Mouse (Mus musculus) bone marrow macrophage, adult 2 months (primary cell): ENCODE measurements around the gene Nav2. TPM values are rescaled to one million over a fixed set of nuclear protein-coding genes. Genes with fewer than 3 reads are reported as not detected.

Source experiments
- H3K27ac ChIP-seq: 2 replicates; pipeline ENCODE4 v1.5.1; 2012; ENCODE audit warnings: low read depth, low read length; ENCODE audit not compliant: insufficient read depth
- H3K4me1 ChIP-seq: 2 replicates; pipeline ENCODE4 v1.6.1; 2012; ENCODE audit warnings: low read length; ENCODE audit not compliant: control insufficient read depth, insufficient read depth
- H3K4me3 ChIP-seq: 2 replicates; pipeline ENCODE4 v1.5.1; 2012; ENCODE audit warnings: mild to moderate bottlenecking, low read length, moderate library complexity; ENCODE audit not compliant: insufficient read depth
- CTCF ChIP-seq: IDR thresholded peaks from 2 replicates; pipeline ENCODE4 v1.5.1; 2012; ENCODE audit warnings: low read depth, mild to moderate bottlenecking, low read length, moderate library complexity
- POLR2A ChIP-seq: IDR thresholded peaks from 2 replicates; pipeline ENCODE4 v1.6.1; 2012; ENCODE audit warnings: mild to moderate bottlenecking, low read depth, low read length, borderline replicate concordance
- polyA plus RNA-seq: library from polyadenylated mRNA; stranded (reverse); fragments of >200 nt; gene quantifications from 2 replicates; pipeline ENCODE4 v1.2.4, GENCODE M21; 2012; ENCODE audit not compliant: missing spikeins, insufficient read depth, insufficient read length

Gene Nav2
- polyA plus RNA-seq, 1 experiment = 22.2 TPM

DNA sequence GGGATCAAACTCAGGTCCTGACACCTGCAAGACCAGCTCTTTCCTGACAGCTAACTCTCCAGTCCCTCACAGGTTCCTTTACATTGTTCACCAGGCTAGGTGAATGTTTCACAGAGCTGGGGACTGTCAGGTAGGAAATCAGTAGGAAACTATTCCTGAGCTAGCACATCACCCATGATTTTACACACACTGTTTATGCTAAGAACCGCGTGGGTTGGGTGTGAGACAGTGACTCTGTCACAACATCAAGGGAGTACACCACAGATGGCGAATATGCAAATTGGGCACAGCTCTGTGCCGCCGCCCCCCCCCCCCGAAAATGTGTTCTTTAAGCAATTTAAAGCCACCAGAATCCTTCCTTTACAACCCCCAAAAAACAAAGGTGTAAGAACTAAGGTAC is 586.1 kb downstream of the Nav2 start:
- no peak for TF ChIP-seq CTCF
- TF ChIP-seq POLR2A = no peak
- no peak overlapping the region for H3K27ac ChIP-seq
- H3K4me3 ChIP-seq = no peak overlapping the region
- no peaks in the 10 kb centered on the region for H3K4me1 ChIP-seq

- TF ChIP-seq POLR2A (no peak), CTCF (no peak)
- Histone ChIP-seq H3K4me3 (no peak overlapping the region), H3K4me1 (no peaks in the 10 kb centered on the region), H3K27ac (no peak overlapping the region)
Observed at GRCm38 (mm10) chr7:49496111-49496510, 587.6 kb downstream of the Nav2 start.

- Histone ChIP-seq H3K27ac (no peak overlapping the region), H3K4me1 (no peaks in the 10 kb centered on the region), H3K4me3 (no peak overlapping the region)
- no peak for TF ChIP-seq CTCF
Observed at GRCm38 (mm10) chr7:49496766-49497425, 588.4 kb downstream of the Nav2 start.

DNA sequence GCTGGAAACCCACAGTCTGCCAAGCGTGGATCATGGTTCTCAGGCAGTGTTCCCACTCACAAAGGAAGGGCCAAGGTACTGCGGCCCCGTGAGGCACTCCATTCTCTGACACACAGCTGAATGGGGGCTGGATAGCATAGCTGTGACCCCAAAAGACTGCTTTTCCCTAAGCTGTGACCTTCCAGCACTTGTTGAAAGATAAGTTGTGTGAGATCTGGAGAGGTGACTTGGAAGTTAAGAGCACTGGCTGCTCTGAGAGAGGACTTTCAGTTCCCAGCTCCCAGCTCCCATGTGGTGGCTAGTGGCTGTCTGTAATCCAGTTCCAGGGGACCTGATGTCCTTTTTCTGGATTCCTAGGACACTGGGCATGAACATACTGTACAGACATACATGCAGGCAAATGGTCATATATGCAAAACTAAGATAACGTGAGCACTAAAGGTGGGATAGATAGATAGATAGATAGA is 588.9 kb downstream of the Nav2 start:
- Histone ChIP-seq H3K27ac (no peak overlapping the region), H3K4me3 (no peak overlapping the region), H3K4me1 (no peaks in the 10 kb centered on the region)
- no peak for TF ChIP-seq POLR2A

DNA sequence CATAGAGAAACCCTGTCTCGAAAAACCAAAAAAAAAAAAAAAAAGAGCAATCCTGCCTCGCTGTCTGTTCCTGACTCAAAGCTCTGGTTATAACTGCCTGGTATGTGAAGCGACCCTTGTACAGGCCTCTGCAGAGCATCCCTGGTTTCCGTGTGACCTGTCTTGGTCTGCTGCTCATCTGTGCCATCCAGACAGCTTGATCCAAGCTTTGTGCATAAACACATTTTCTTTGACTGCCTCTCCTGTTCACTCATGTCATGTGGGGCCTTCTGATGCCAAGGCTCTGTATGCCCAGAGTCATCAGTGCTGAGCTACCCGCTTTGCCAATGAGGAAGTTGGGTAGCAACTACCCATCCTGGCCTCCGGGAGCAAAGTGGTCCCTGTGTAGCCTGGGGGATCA is 591.1 kb downstream of the Nav2 start:
- Histone ChIP-seq H3K4me1 (no peaks in the 10 kb centered on the region), H3K4me3 (no peak overlapping the region), H3K27ac (no peak overlapping the region)
- no peak for TF ChIP-seq CTCF
- TF ChIP-seq POLR2A = no peak

DNA sequence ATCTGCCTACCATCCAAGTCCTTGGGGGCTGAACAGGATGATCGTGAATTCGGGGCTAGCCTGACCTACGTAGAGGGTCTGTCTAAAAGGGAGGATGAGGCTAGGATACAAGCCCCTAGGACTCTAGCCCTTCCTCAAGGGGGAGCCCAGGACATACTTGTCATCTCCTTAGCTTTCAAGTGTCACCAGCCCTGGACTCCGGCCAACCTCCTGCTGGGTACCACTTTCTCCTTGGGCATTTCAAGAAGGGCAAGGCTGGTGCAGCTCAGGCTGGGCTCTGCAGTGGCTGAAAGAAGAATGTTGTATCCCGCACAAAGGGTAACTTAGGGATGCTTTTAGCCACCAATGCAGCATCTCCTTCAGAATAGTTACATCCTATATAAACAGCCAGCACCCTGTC is 592.4 kb downstream of the Nav2 start:
- Histone ChIP-seq H3K4me1 (no peaks in the 10 kb centered on the region), H3K4me3 (no peak overlapping the region), H3K27ac (no peak overlapping the region)
- TF ChIP-seq POLR2A (no peak), CTCF (no peak)

GRCm38 (mm10) chr7:49503419-49503818 is 594.9 kb downstream of the Nav2 start:
- Histone ChIP-seq H3K4me3 (no peak overlapping the region), H3K4me1 (peaks cover 2% of the 10 kb centered on the region; the same call in 1 of the 2 replicates), H3K27ac (no peak overlapping the region)
- TF ChIP-seq POLR2A (no peak), CTCF (no peak)

DNA sequence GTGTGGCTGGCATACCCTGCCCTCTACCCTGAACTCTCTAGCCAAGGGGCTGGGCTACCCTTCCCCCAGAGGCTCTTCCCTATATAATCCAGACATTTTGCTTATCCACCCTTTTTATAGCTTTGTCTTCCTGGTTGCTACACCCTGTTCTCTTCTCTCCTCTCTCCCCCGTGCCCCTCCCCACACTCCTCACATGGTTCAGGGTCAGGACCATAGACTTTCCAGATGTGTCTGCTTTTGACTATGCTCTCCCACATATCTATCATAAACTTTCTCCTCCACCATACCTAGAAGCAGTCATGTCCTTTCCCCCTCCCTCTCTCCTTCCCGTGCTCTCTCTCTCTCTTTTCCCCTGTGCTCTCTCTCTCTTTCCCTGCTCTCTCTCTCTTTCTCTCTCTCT is 595.4 kb downstream of the Nav2 start:
- Histone ChIP-seq H3K4me3 (no peak overlapping the region), H3K4me1 (peaks cover 6% of the 10 kb centered on the region; the same call in 1 of the 2 replicates), H3K27ac (no peak overlapping the region)
- TF ChIP-seq CTCF = no peak
- no peak for TF ChIP-seq POLR2A

DNA sequence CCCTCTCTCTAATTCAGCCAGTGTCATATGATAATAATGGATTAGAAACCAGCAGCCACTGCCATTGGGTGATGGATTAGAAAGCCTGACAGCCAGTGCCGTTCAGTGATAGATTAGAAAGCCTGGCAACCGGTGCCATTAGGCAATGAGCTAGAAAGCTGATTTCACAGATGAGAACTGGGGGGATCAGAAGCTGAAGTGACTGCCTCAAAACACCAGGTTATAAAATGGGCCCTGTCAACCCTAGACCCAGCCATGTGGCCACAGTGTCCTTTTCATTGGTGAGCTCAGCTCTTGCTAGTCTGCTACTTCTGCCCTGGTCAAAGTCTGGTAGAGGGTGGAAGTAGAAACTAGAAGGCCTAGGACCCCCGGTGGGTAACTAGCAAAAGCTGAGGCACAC is 595.8 kb downstream of the Nav2 start:
- H3K4me3 ChIP-seq = no peak overlapping the region
- H3K27ac ChIP-seq = no peak overlapping the region
- H3K4me1 ChIP-seq = peaks cover 6% of the 10 kb centered on the region; the same call in 1 of the 2 replicates
- TF ChIP-seq POLR2A (no peak), CTCF (no peak)

DNA sequence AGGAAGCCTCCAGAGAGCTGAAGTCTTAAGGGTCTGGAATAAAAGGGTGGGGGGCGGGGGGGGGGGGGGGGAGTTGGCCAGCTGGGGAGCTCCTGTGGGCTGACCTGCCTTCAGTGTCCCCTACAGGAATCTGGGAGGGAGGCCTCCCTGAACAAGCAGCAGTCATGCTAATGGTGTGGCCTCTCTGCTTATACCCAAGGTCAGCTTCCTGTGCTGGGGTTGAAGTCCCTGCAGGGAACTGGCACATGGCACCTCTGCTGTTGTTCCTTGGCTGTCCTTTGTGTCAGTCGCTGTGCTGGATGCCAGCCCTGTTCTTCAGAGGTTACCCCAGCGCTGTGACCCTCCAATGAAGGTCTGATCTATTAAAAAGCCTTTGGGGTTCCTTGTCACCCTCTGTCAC is 596.5 kb downstream of the Nav2 start:
- Histone ChIP-seq H3K4me1 (peaks cover 6% of the 10 kb centered on the region; the same call in 1 of the 2 replicates), H3K27ac (no peak overlapping the region), H3K4me3 (no peak overlapping the region)
- no peak for TF ChIP-seq POLR2A
- no peak for TF ChIP-seq CTCF
